Mouse (Mus musculus) heart, embryonic 14.5 days (tissue): ENCODE data around the gene 4930404N11Rik. TPM values are rescaled to one million over a fixed set of nuclear protein-coding genes. Genes with fewer than 3 reads are reported as not detected.
A peak's percentile ranks its signal among the peaks of the same experiment; 100 is the strongest.

Source experiments
- ATAC-seq: fragments of 200-750 bp; cut with Nextera tagmentation; 2 replicates; pipeline ENCODE4 v1.8.0; 2017; ENCODE audit warnings: low read depth, moderate TSS enrichment; ENCODE audit not compliant: insufficient number of reproducible peaks, insufficient read depth, low FRiP score
- H3K27ac ChIP-seq, 2 experiments: fragments of 200-500 bp in 1 of 2; fragments of 300-500 bp in 1 of 2; sonication (generic) in 1 of 2; replicated peaks in 1 of 2; 2 replicates each; pipeline ENCODE4 v1.5.1; 2012 to 2014; ENCODE audit warnings: low read depth in 2 of 2, low read length in 2 of 2, control low read depth in 1 of 2, mild to moderate bottlenecking in 1 of 2, mixed read lengths in 1 of 2; ENCODE audit not compliant: control insufficient read depth in 1 of 2, insufficient read depth in 1 of 2
- H3K27me3 ChIP-seq: fragments of 300-500 bp; sonication (generic); 2 replicates; pipeline ENCODE4 v1.6.1; 2014; ENCODE audit warnings: mild to moderate bottlenecking, low read length, control low read depth; ENCODE audit not compliant: control insufficient read depth, insufficient read depth
- H3K36me3 ChIP-seq: fragments of 300-500 bp; sonication (generic); 2 replicates; pipeline ENCODE4 v1.6.1; 2014; ENCODE audit warnings: mild to moderate bottlenecking, control low read depth, low read length, mixed read lengths; ENCODE audit not compliant: control insufficient read depth, insufficient read depth
- H3K4me1 ChIP-seq, 2 experiments: fragments of 200-500 bp in 1 of 2; fragments of 300-500 bp in 1 of 2; sonication (generic) in 1 of 2; 2 replicates each; pipeline ENCODE4 v1.6.1; 2012 to 2014; ENCODE audit warnings: low read length in 2 of 2, control low read depth in 1 of 2, mixed read lengths in 1 of 2; ENCODE audit not compliant: control insufficient read depth in 2 of 2, insufficient read depth in 2 of 2
- H3K4me2 ChIP-seq: fragments of 300-500 bp; sonication (generic); 2 replicates; pipeline ENCODE4 v1.6.1; 2014; ENCODE audit warnings: mild to moderate bottlenecking, low read length
- H3K4me3 ChIP-seq, 2 experiments: fragments of 200-500 bp in 1 of 2; fragments of 300-500 bp in 1 of 2; sonication (generic) in 1 of 2; 2 replicates each; pipeline ENCODE4 v1.5.1; 2012 to 2014; ENCODE audit warnings: low read length in 2 of 2, mild to moderate bottlenecking in 2 of 2, control low read depth in 1 of 2, low read depth in 1 of 2, moderate library complexity in 1 of 2; ENCODE audit not compliant: control insufficient read depth in 1 of 2, insufficient read depth in 1 of 2
- H3K9ac ChIP-seq: fragments of 300-500 bp; sonication (generic); 2 replicates; pipeline ENCODE4 v1.6.1; 2014; ENCODE audit warnings: mild to moderate bottlenecking, low read length
- H3K9me3 ChIP-seq: fragments of 300-500 bp; sonication (generic); 2 replicates; pipeline ENCODE4 v1.6.1; 2016; ENCODE audit warnings: low read length, control low read depth; ENCODE audit not compliant: control insufficient read depth
- WGBS: fragments of 180-500 bp; shearing (Covaris S2); extraction: QIAGEN DNeasy Blood & Tissue Kit; methylation state at CpG from one replicate; pipeline ENCODE4 v1.1.7; 2014; 5-methylcytosine and 5-hydroxymethylcytosine counted together
- polyA plus RNA-seq: library from polyadenylated mRNA; unstranded; fragments of >200 nt; fragmentation: Nextera tagmentation; extraction: Ambion mirVana; gene quantifications from 2 replicates; pipeline ENCODE4 v1.2.1, GENCODE M21; 2014

The 4930404N11Rik gene
- polyA plus RNA-seq, 1 experiment from 2014 or later: 0.38 TPM

- Histone ChIP-seq H3K36me3 (peaks cover 62% of the 10 kb centered on the region), H3K27me3 (no peaks in the 10 kb centered on the region), H3K9ac (no peak overlapping the region), H3K4me1 (peaks cover 48 to 80% of the 10 kb centered on the region in 2 experiments), H3K27ac (peak overlapping the region in 1 of 2 experiments; percentile 11; a peak in 1 of 4 replicates), H3K9me3 (no peaks in the 10 kb centered on the region), H3K4me2 (0 out of 2 replicates have a peak overlapping the region, but pooled peaks have one; percentile 56), H3K4me3 (no peak overlapping the region)
- no peak for ATAC-seq
- WGBS: 48% methylated on average over 13 of the region's 13 CpGs
Measured at GRCm38 (mm10) chr10:81405588-81406201, 40.1 kb upstream of the 4930404N11Rik start.

DNA sequence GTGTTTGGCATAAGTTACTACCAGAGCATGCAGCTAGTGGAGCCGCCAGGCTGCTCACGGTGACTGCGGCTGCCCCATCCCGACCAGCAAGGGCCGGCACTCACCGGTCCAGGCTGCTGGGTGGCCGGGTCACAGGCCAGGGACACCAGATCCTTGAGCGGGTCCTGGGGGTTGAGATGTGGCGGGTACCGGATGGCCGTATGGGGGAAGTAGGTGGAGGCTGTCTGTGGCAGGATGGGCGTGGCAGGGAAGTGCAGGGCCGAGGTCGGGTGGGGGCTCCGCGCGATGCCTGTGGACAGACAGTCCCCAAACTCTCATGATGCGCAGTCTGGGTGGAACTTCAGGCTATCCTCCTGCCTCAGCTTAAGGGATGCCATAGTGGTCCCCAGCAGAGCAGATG, 39.1 kb upstream of the 4930404N11Rik start:
- ATAC-seq: no peak
- H3K4me2 ChIP-seq: no peak overlapping the region
- peaks cover 44 to 71% of the 10 kb centered on the region in 2 experiments for H3K4me1 ChIP-seq
- no peaks in the 10 kb centered on the region for H3K9me3 ChIP-seq
- H3K36me3 ChIP-seq: peaks cover 72% of the 10 kb centered on the region
- no peak overlapping the region for H3K27ac ChIP-seq
- WGBS: 64% methylated on average over 18 of the region's 18 CpGs
- no peaks in the 10 kb centered on the region for H3K27me3 ChIP-seq
- no peak overlapping the region for H3K9ac ChIP-seq
- no peak overlapping the region for H3K4me3 ChIP-seq

DNA sequence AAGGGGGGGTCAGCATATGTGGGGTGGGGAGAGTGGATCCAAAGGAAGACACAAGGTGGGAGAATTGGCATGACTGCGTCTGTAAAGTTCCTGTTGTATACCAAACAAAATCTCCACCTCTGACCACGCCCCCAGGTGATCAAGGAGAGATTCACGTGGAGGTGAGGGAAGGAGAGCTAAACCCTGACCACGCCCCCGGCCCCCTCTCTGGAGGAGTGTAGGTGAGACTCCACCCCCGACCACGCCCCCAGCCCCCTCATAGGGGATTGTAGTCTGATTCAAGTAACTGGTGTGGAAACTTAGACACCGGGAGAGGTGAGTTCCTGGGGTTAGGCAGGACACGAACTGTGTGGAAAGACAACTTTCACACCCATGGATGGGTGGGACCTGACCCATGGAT, 38.5 kb upstream of the 4930404N11Rik start:
- H3K4me3 ChIP-seq: no peak overlapping the region
- no peaks in the 10 kb centered on the region for H3K9me3 ChIP-seq
- ATAC-seq: no peak
- 36% methylated on average over 9 of the region's 9 CpGs for WGBS
- H3K4me2 ChIP-seq: no peak overlapping the region
- H3K27ac ChIP-seq: no peak overlapping the region
- H3K36me3 ChIP-seq: peaks cover 78% of the 10 kb centered on the region
- H3K4me1 ChIP-seq: peaks cover 44 to 65% of the 10 kb centered on the region in 2 experiments
- H3K9ac ChIP-seq: no peak overlapping the region
- no peaks in the 10 kb centered on the region for H3K27me3 ChIP-seq

DNA sequence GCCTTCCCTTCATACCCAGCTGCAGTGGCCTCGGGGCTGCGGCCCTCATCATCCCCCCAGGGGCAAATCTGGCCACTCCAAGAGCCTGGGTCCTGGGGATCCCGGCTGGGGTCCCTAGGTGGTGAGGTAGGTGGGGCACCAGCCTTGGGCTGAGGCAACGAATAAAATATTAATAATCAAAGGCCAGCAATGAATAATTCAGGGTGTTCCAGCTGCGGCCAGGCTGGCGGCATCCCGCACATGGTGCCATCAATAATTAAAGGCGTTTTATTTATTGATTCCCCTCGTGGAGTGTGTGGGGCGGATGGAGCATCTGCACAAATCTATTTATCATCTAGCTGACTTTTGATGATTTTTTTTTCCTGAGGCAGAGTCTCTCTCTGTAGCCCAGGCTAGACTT, 37.9 kb upstream of the 4930404N11Rik start:
- no peak for ATAC-seq
- Histone ChIP-seq H3K36me3 (peaks cover 83% of the 10 kb centered on the region), H3K27ac (peak overlapping the region in 1 of 2 experiments; percentile 91; a peak in 2 of 4 replicates), H3K9me3 (no peaks in the 10 kb centered on the region), H3K4me3 (no peak overlapping the region), H3K9ac (peak overlapping the region; percentile 59; the same call in 1 of the 2 replicates), H3K4me2 (no peak overlapping the region), H3K27me3 (no peaks in the 10 kb centered on the region), H3K4me1 (peaks cover 40 to 59% of the 10 kb centered on the region in 2 experiments)
- 74% methylated on average over 10 of the region's 10 CpGs for WGBS

- Histone ChIP-seq H3K4me2 (peak overlapping the region; percentile 49), H3K4me3 (no peak overlapping the region; a peak in 1 of 4 replicates), H3K27me3 (no peaks in the 10 kb centered on the region), H3K4me1 (peaks cover 28 to 47% of the 10 kb centered on the region in 2 experiments), H3K27ac (peak overlapping the region; percentile 90 to 91), H3K9ac (peak overlapping the region; percentile 59), H3K9me3 (no peaks in the 10 kb centered on the region), H3K36me3 (peaks cover 87% of the 10 kb centered on the region)
- 10% methylated on average over 7 of the region's 7 CpGs for WGBS
- 0 out of 2 replicates have a peak, but pooled peaks have one; percentile 9 for ATAC-seq
Measured at GRCm38 (mm10) chr10:81402227-81402765, 36.7 kb upstream of the 4930404N11Rik start.

DNA sequence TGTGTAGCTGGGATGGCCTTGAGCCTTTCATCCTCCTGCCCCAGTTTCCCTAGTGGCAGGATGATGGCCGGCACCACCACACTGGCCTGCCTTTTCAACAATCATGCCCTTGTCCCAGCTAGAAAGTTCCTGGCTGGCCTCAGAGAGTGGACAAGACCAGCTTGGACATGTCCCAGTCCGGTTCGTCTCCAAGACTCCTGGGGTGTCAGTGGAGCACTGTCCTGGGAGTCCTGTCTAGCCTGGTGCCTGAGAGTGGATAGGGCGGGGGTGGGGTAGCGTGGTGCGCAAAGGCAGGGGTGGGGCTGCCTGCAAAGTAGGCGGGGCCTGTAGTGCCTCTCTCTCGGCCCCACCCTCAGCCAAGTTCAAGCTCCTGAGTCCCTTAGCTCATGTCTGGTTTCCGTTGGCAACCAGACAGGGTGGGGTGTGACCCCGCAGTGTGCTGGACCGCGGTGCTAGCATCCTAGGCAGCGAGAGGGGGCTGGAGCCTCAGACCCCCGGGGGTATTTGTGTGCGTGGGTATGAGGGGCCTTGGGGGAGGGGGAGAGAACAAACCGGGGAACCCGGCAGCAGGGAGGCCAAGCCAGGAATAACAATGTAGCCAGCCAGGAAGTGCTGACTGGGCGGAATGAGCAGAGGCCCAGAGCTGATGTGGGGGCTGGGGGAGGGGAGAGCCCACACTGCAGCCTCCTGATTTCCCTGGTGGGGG, 36.1 kb upstream of the 4930404N11Rik start:
- H3K9ac ChIP-seq: peak overlapping the region; percentile 59
- H3K9me3 ChIP-seq: no peaks in the 10 kb centered on the region
- peaks cover 87% of the 10 kb centered on the region for H3K36me3 ChIP-seq
- peaks cover 23 to 41% of the 10 kb centered on the region in 2 experiments for H3K4me1 ChIP-seq
- no peak overlapping the region; a peak in 1 of 4 replicates for H3K4me3 ChIP-seq
- H3K27ac ChIP-seq: peak overlapping the region; percentile 90 to 91
- peak; percentile 77 for ATAC-seq
- H3K27me3 ChIP-seq: no peaks in the 10 kb centered on the region
- WGBS: 8% methylated on average over 18 of the region's 18 CpGs
- H3K4me2 ChIP-seq: peak overlapping the region; percentile 49

DNA sequence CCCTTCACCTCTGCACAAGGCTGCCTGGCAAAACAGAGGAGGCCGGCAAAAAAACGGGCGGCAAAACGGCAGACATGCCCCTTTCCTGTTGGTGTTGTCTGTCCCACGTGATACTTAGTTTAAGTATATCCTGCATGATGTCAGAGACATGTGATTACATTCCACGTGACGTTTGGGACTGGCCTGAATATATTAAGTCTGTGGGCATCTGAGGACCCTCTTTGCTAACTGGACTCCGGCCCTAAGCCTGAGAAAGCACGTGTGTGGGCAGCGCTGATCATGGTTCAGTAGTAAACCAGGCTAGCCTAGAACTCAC, 35.5 kb upstream of the 4930404N11Rik start:
- 31% methylated on average over 10 of the region's 10 CpGs for WGBS
- H3K36me3 ChIP-seq: peaks cover 84% of the 10 kb centered on the region
- no peak overlapping the region for H3K9ac ChIP-seq
- H3K9me3 ChIP-seq: no peaks in the 10 kb centered on the region
- H3K4me3 ChIP-seq: no peak overlapping the region
- ATAC-seq: no peak
- H3K27me3 ChIP-seq: no peaks in the 10 kb centered on the region
- peak overlapping the region; percentile 65 to 91 for H3K27ac ChIP-seq
- H3K4me2 ChIP-seq: peak overlapping the region; percentile 49; the same call in 1 of the 2 replicates
- H3K4me1 ChIP-seq: peaks cover 19 to 37% of the 10 kb centered on the region in 2 experiments
